Mouse (Mus musculus): ENCODE data around the gene Fzd10.

DNA sequence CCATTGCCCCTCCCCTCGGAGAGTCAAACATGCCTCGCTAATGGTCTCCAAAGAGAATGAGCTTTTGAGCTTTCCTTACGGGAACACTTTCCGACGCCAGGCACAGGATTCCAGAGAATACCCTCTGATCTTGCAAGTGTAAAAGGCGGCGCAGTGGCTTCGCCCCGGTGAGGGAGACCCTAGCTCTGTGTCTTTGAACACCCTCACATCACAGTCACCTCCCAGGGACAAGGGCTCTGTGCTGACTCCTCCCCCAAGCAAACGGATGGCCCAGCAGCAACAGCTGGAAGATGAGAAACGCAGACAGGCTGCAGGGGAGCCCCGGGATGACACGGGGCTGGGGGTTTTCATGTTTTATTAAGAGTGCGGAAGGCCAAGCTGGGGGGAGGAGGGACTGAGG, 6.0 kb downstream of the Fzd10 start:
- TF ChIP-seq MAX (IDR thresholded peaks at IDR 0.05; ENCODE audit: low read depth) (no peak), POLR2AphosphoS2 (IDR thresholded peaks at IDR 0.05; ENCODE audit: insufficient read length, low read depth) (no peak), TCF12 (IDR thresholded peaks at IDR 0.05; ENCODE audit: insufficient read depth, poor library complexity, severe bottlenecking) (no peak), E2F4 (IDR thresholded peaks at IDR 0.05; ENCODE audit: insufficient read depth) (no peak), USF1 (IDR thresholded peaks at IDR 0.05; ENCODE audit: low read depth) (no peak), POLR2A (IDR thresholded peaks at IDR 0.05; ENCODE audit: insufficient read length, low read depth) (no peak), CEBPB (IDR thresholded peaks at IDR 0.05; ENCODE audit: insufficient read depth, poor library complexity, severe bottlenecking) (no peak), MYOD1 (IDR thresholded peaks at IDR 0.05; ENCODE audit: control insufficient read depth in 1 of 3, insufficient read length in 2 of 3, low read depth in 2 of 3) (no peak), SRF (IDR thresholded peaks at IDR 0.05; ENCODE audit: control insufficient read depth, insufficient read length, low read depth) (no peak), TCF3 (IDR thresholded peaks at IDR 0.05; ENCODE audit: insufficient read length, low read depth) (no peak)

Data from myocyte (in vitro differentiated cells).